Mouse (Mus musculus): ENCODE measurements around the gene Olfr98. TPM values are rescaled to one million over a fixed set of nuclear protein-coding genes. Genes with fewer than 3 reads are reported as not detected.

Olfr98 gene
- total and polyA plus RNA-seq, 2 experiments from 2014 or later = not detected

DNA sequence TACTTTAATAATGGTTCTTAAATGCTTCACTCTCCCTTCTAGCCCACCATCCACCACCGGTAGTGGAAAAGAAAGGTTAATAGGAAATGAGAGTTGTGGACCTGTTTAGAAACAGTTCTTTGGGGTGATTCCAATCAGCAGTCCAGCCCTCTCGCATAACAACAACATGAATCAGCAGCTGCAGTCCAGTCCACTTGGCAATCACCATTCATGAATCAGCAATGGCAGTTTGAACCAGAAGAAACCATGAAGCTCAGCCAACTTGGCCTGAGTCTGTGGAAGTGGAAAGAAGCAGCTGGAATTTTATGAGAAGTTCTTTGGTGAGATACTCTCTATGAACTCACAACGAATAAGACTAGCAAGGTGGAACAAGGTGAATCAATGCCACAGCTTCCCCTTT, 45.1 kb downstream of the Olfr98 start:
- ATAC-seq (ENCODE audit: insufficient read depth, low read depth) = no peak
- H3K36me3 ChIP-seq (replicated peaks; ENCODE audit: control insufficient read depth, insufficient read depth, low read length) = no peaks in the 10 kb centered on the region
- H3K4me3 ChIP-seq (ENCODE audit: low read depth, low read length) = no peak overlapping the region
- H3K4me2 ChIP-seq (ENCODE audit: low read depth, low read length) = no peak overlapping the region
- no peaks in the 10 kb centered on the region for H3K27me3 ChIP-seq (ENCODE audit: control insufficient read depth, insufficient read depth, low read length)
- H3K9ac ChIP-seq (replicated peaks; ENCODE audit: low read depth, low read length) = no peak overlapping the region
- 72% methylated on average over 3 of the region's 3 CpGs for WGBS
- no peak overlapping the region for H3K27ac ChIP-seq (ENCODE audit: low read depth)
- no peaks in the 10 kb centered on the region; the same call in 1 of the 2 replicates for H3K9me3 ChIP-seq (replicated peaks; ENCODE audit: control insufficient read depth, low read length)
- H3K4me1 ChIP-seq (ENCODE audit: control insufficient read depth, insufficient read depth) = no peaks in the 10 kb centered on the region
- DNase-seq (ENCODE audit: low spot score) = no peak
- TF ChIP-seq CTCF (IDR thresholded peaks at IDR 0.05; ENCODE audit: low read depth) (no peak), EP300 (IDR thresholded peaks at IDR 0.05; ENCODE audit: low read depth) (no peak)

- WGBS = 57% methylated on average over 3 of the region's 3 CpGs
- Histone ChIP-seq H3K36me3 (replicated peaks; ENCODE audit: control insufficient read depth, insufficient read depth, low read length) (no peaks in the 10 kb centered on the region), H3K27me3 (ENCODE audit: control insufficient read depth, insufficient read depth, low read length) (peaks cover 19% of the 10 kb centered on the region), H3K9ac (replicated peaks; ENCODE audit: low read depth, low read length) (no peak within 1 kb of the TSS), H3K4me1 (ENCODE audit: control insufficient read depth, insufficient read depth) (no peaks in the 10 kb centered on the region), H3K9me3 (replicated peaks; ENCODE audit: control insufficient read depth, low read length) (no peaks in the 10 kb centered on the region; the same call in 1 of the 2 replicates), H3K4me2 (ENCODE audit: low read depth, low read length) (no peak within 1 kb of the TSS), H3K4me3 (ENCODE audit: low read depth, low read length) (no peak within 1 kb of the TSS), H3K27ac (ENCODE audit: low read depth) (no peak within 1 kb of the TSS)
- no peak for DNase-seq (ENCODE audit: low spot score)
- TF ChIP-seq EP300 (IDR thresholded peaks at IDR 0.05; ENCODE audit: low read depth) (no peak), CTCF (IDR thresholded peaks at IDR 0.05; ENCODE audit: low read depth) (no peak)
- no peak for ATAC-seq (ENCODE audit: insufficient read depth, low read depth)
These were observed 50.5 kb downstream of the Olfr98 start, which contains the start of gene Olfr95 for GRCm38 (mm10) chr17:37213018-37213417. Gene Olfr95 (minus strand): TSS chr17:37213118.

Other genes starting within 250 kb of the Olfr98 start
- not detected in 2 replicates for gene Mog, start 240.4 kb downstream of the Olfr98 start, total RNA-seq (2014; rRNA removed; ENCODE audit: low replicate concordance)
- not detected in 2 replicates for gene Mog, start 240.4 kb downstream of the Olfr98 start, polyA plus RNA-seq (2015; fragmentation: Nextera tagmentation; extraction: Ambion mirVana)
- gene Gabbr1, start 217.8 kb downstream of the Olfr98 start, total RNA-seq (2014; rRNA removed; ENCODE audit: low replicate concordance) = 4.8 and 6.7 TPM in 2 replicates
- gene Gabbr1, start 217.8 kb downstream of the Olfr98 start, polyA plus RNA-seq (2015; fragmentation: Nextera tagmentation; extraction: Ambion mirVana) = 1.8 and 1.9 TPM in 2 replicates
- gene Olfr90, start 175.2 kb downstream of the Olfr98 start, total RNA-seq (2014; rRNA removed; ENCODE audit: low replicate concordance) = not detected in 2 replicates
- not detected in 2 replicates for gene Olfr90, start 175.2 kb downstream of the Olfr98 start, polyA plus RNA-seq (2015; fragmentation: Nextera tagmentation; extraction: Ambion mirVana)
- not detected in 2 replicates for gene Olfr91, start 165.5 kb downstream of the Olfr98 start, total RNA-seq (2014; rRNA removed; ENCODE audit: low replicate concordance)
- not detected in 2 replicates for gene Olfr91, start 165.5 kb downstream of the Olfr98 start, polyA plus RNA-seq (2015; fragmentation: Nextera tagmentation; extraction: Ambion mirVana)
- not detected in 2 replicates for gene Olfr92, start 143.7 kb downstream of the Olfr98 start, total RNA-seq (2014; rRNA removed; ENCODE audit: low replicate concordance)
- gene Olfr92, start 143.7 kb downstream of the Olfr98 start, polyA plus RNA-seq (2015; fragmentation: Nextera tagmentation; extraction: Ambion mirVana) = not detected in 2 replicates
- not detected in 2 replicates for gene Olfr93, start 102.3 kb downstream of the Olfr98 start, total RNA-seq (2014; rRNA removed; ENCODE audit: low replicate concordance)
- not detected in 2 replicates for gene Olfr93, start 102.3 kb downstream of the Olfr98 start, polyA plus RNA-seq (2015; fragmentation: Nextera tagmentation; extraction: Ambion mirVana)
- not detected in 2 replicates for gene Ubd, start 69.9 kb downstream of the Olfr98 start, total RNA-seq (2014; rRNA removed; ENCODE audit: low replicate concordance)
- not detected in 2 replicates for gene Ubd, start 69.9 kb downstream of the Olfr98 start, polyA plus RNA-seq (2015; fragmentation: Nextera tagmentation; extraction: Ambion mirVana)
- gene Olfr94, start 62.8 kb downstream of the Olfr98 start, total RNA-seq (2014; rRNA removed; ENCODE audit: low replicate concordance) = not detected in 2 replicates
- not detected in 2 replicates for gene Olfr94, start 62.8 kb downstream of the Olfr98 start, polyA plus RNA-seq (2015; fragmentation: Nextera tagmentation; extraction: Ambion mirVana)
- gene Olfr95, start 50.6 kb downstream of the Olfr98 start, total RNA-seq (2014; rRNA removed; ENCODE audit: low replicate concordance) = not detected in 2 replicates
- not detected in 2 replicates for gene Olfr95, start 50.6 kb downstream of the Olfr98 start, polyA plus RNA-seq (2015; fragmentation: Nextera tagmentation; extraction: Ambion mirVana)
- gene Olfr96, start 43.6 kb downstream of the Olfr98 start, total RNA-seq (2014; rRNA removed; ENCODE audit: low replicate concordance) = not detected in 2 replicates
- not detected in 2 replicates for gene Olfr96, start 43.6 kb downstream of the Olfr98 start, polyA plus RNA-seq (2015; fragmentation: Nextera tagmentation; extraction: Ambion mirVana)
- gene Olfr97, start 26.4 kb downstream of the Olfr98 start, total RNA-seq (2014; rRNA removed; ENCODE audit: low replicate concordance) = not detected in 2 replicates
- not detected in 2 replicates for gene Olfr97, start 26.4 kb downstream of the Olfr98 start, polyA plus RNA-seq (2015; fragmentation: Nextera tagmentation; extraction: Ambion mirVana)
- gene H2-M3, start 6.5 kb upstream of the Olfr98 start, total RNA-seq (2014; rRNA removed; ENCODE audit: low replicate concordance) = 0.42 and 0.43 TPM in 2 replicates
- 2.6 and 2.9 TPM in 2 replicates for gene H2-M3, start 6.5 kb upstream of the Olfr98 start, polyA plus RNA-seq (2015; fragmentation: Nextera tagmentation; extraction: Ambion mirVana)
- not detected in 2 replicates for gene Olfr99, start 19.7 kb upstream of the Olfr98 start, total RNA-seq (2014; rRNA removed; ENCODE audit: low replicate concordance)
- not detected in 2 replicates for gene Olfr99, start 19.7 kb upstream of the Olfr98 start, polyA plus RNA-seq (2015; fragmentation: Nextera tagmentation; extraction: Ambion mirVana)
- not detected in 2 replicates for gene Olfr101, start 40.6 kb upstream of the Olfr98 start, total RNA-seq (2014; rRNA removed; ENCODE audit: low replicate concordance)
- not detected in 2 replicates for gene Olfr101, start 40.6 kb upstream of the Olfr98 start, polyA plus RNA-seq (2015; fragmentation: Nextera tagmentation; extraction: Ambion mirVana)
- not detected in 2 replicates for gene Olfr102, start 53.3 kb upstream of the Olfr98 start, total RNA-seq (2014; rRNA removed; ENCODE audit: low replicate concordance)
- not detected in 2 replicates for gene Olfr102, start 53.3 kb upstream of the Olfr98 start, polyA plus RNA-seq (2015; fragmentation: Nextera tagmentation; extraction: Ambion mirVana)
- not detected in 2 replicates for gene Olfr103, start 75.9 kb upstream of the Olfr98 start, total RNA-seq (2014; rRNA removed; ENCODE audit: low replicate concordance)
- not detected in 2 replicates for gene Olfr103, start 75.9 kb upstream of the Olfr98 start, polyA plus RNA-seq (2015; fragmentation: Nextera tagmentation; extraction: Ambion mirVana)
- not detected in 2 replicates for gene Olfr104-ps, start 95.8 kb upstream of the Olfr98 start, total RNA-seq (2014; rRNA removed; ENCODE audit: low replicate concordance)
- not detected in 2 replicates for gene Olfr104-ps, start 95.8 kb upstream of the Olfr98 start, polyA plus RNA-seq (2015; fragmentation: Nextera tagmentation; extraction: Ambion mirVana)
- not detected in 2 replicates for gene Olfr105-ps, start 115.3 kb upstream of the Olfr98 start, total RNA-seq (2014; rRNA removed; ENCODE audit: low replicate concordance)
- not detected in 2 replicates for gene Olfr105-ps, start 115.3 kb upstream of the Olfr98 start, polyA plus RNA-seq (2015; fragmentation: Nextera tagmentation; extraction: Ambion mirVana)
- gene Olfr106-ps, start 126.6 kb upstream of the Olfr98 start, total RNA-seq (2014; rRNA removed; ENCODE audit: low replicate concordance) = not detected in 2 replicates
- gene Olfr106-ps, start 126.6 kb upstream of the Olfr98 start, polyA plus RNA-seq (2015; fragmentation: Nextera tagmentation; extraction: Ambion mirVana) = not detected in 2 replicates
- not detected in 2 replicates for gene Olfr107, start 135.5 kb upstream of the Olfr98 start, total RNA-seq (2014; rRNA removed; ENCODE audit: low replicate concordance)
- not detected in 2 replicates for gene Olfr107, start 135.5 kb upstream of the Olfr98 start, polyA plus RNA-seq (2015; fragmentation: Nextera tagmentation; extraction: Ambion mirVana)
- not detected in 2 replicates for gene Olfr108, start 181.7 kb upstream of the Olfr98 start, total RNA-seq (2014; rRNA removed; ENCODE audit: low replicate concordance)
- not detected in 2 replicates for gene Olfr108, start 181.7 kb upstream of the Olfr98 start, polyA plus RNA-seq (2015; fragmentation: Nextera tagmentation; extraction: Ambion mirVana)
- not detected in 2 replicates for gene Olfr109, start 195.2 kb upstream of the Olfr98 start, total RNA-seq (2014; rRNA removed; ENCODE audit: low replicate concordance)
- gene Olfr109, start 195.2 kb upstream of the Olfr98 start, polyA plus RNA-seq (2015; fragmentation: Nextera tagmentation; extraction: Ambion mirVana) = not detected in 2 replicates
- not detected in 2 replicates for gene H2-M2, start 219.8 kb upstream of the Olfr98 start, total RNA-seq (2014; rRNA removed; ENCODE audit: low replicate concordance)
- not detected in 2 replicates for gene H2-M2, start 219.8 kb upstream of the Olfr98 start, polyA plus RNA-seq (2015; fragmentation: Nextera tagmentation; extraction: Ambion mirVana)
- not detected in 2 replicates for gene Olfr110, start 228.7 kb upstream of the Olfr98 start, total RNA-seq (2014; rRNA removed; ENCODE audit: low replicate concordance)
- gene Olfr110, start 228.7 kb upstream of the Olfr98 start, polyA plus RNA-seq (2015; fragmentation: Nextera tagmentation; extraction: Ambion mirVana) = not detected in 2 replicates
- not detected in 2 replicates for gene Olfr111, start 244.3 kb upstream of the Olfr98 start, total RNA-seq (2014; rRNA removed; ENCODE audit: low replicate concordance)
- gene Olfr111, start 244.3 kb upstream of the Olfr98 start, polyA plus RNA-seq (2015; fragmentation: Nextera tagmentation; extraction: Ambion mirVana) = not detected in 2 replicates

All from heart, postnatal 0 days (tissue).